Mouse (Mus musculus) CH12.LX (cell line): Measurements from ENCODE around the gene Dnah5.

Experiments used
- CTCF ChIP-seq, 2 experiments: IDR thresholded peaks in 1 of 2; conservative IDR thresholded peaks in 1 of 2; 2 replicates each; pipeline ENCODE4 v1.5.1; 2011 to 2012; ENCODE audit warnings: low read depth in 2 of 2, low read length in 2 of 2, improper control_type of control experiment in 1 of 2, inconsistent platforms in 1 of 2, mild to moderate bottlenecking in 1 of 2, moderate library complexity in 1 of 2
- JUND ChIP-seq: conservative IDR thresholded peaks from 2 replicates; pipeline ENCODE4 v1.6.1; 2011; ENCODE audit warnings: low read depth, low read length, improper control_type of control experiment
- MAFK ChIP-seq: IDR thresholded peaks from 2 replicates; pipeline ENCODE4 v1.6.1; 2011; ENCODE audit warnings: low read length, improper control_type of control experiment; ENCODE audit not compliant: insufficient replicate concordance
- POLR2A ChIP-seq: IDR thresholded peaks from 2 replicates; pipeline ENCODE4 v1.6.1; 2011; ENCODE audit warnings: low read depth, mild to moderate bottlenecking, improper control_type of control experiment, low read length
- USF2 ChIP-seq: conservative IDR thresholded peaks from 2 replicates; pipeline ENCODE4 v1.6.1; 2011; ENCODE audit warnings: low read depth, low read length, improper control_type of control experiment

GRCm38 (mm10) chr15:28189668-28190067 lies 13.9 kb upstream of the Dnah5 start:
- no peak for TF ChIP-seq CTCF (conservative IDR thresholded peaks at IDR 0.05 in 1 of 2, IDR thresholded peaks at IDR 0.05 in 1 of 2; ENCODE audit: low read depth in 2 of 2, low read length in 2 of 2)
- TF ChIP-seq MAFK = no peak
- no peak for TF ChIP-seq POLR2A
- no peak for TF ChIP-seq JUND
- no peak for TF ChIP-seq USF2
